Mouse (Mus musculus) ES-Bruce4 (cell line): ENCODE measurements at regions not wholly inside any gene's neighbourhood (a gene's known extent, or its start where the extent isn't known, plus 50 kb on each side); places are given as distances from the start of the nearest gene placed in this dataset.

Source experiments
- CTCF ChIP-seq: IDR thresholded peaks from one replicate; pipeline ENCODE4 v1.8.1; 2011; ENCODE audit warnings: low read depth, low read length
- EP300 ChIP-seq: IDR thresholded peaks from 2 replicates; pipeline ENCODE4 v1.6.1; 2011; ENCODE audit warnings: low read depth, low read length; ENCODE audit not compliant: insufficient read depth

- TF ChIP-seq CTCF (no peak), EP300 (no peak)
Measured at GRCm38 (mm10) chr12:107291377-107291776, 197.1 kb upstream of the 3110018I06Rik start.
